Mouse (Mus musculus) ES-E14 (cell line): ENCODE measurements around the gene Phospho1. TPM values are rescaled to one million over a fixed set of nuclear protein-coding genes. Genes with fewer than 3 reads are reported as not detected.

Experiments
- total RNA-seq: library from RNA; depleted of rRNA; stranded (reverse); fragments of 300-350 nt; gene quantifications from 2 replicates; pipeline ENCODE4 v1.2.3, GENCODE M21; 2012; rRNA removed

The Phospho1 gene
- total RNA-seq, 1 experiment = 2.6 TPM

Other genes starting within 250 kb of the Phospho1 start
- 19.9 and 26.1 TPM in 2 replicates for gene Ngfr, start 236.8 kb upstream of the Phospho1 start, total RNA-seq
- 693 and 831 TPM in 2 replicates for gene Phb, start 157.5 kb upstream of the Phospho1 start, total RNA-seq
- 26.9 and 47.0 TPM in 2 replicates for gene Zfp652, start 111.8 kb upstream of the Phospho1 start, total RNA-seq
- 1.5 and 3.0 TPM in 2 replicates for gene B130006D01Rik, start 100.9 kb upstream of the Phospho1 start, total RNA-seq
- 9.0 and 9.2 TPM in 2 replicates for gene Gngt2, start 12.7 kb downstream of the Phospho1 start, total RNA-seq
- gene Abi3, start 18.0 kb downstream of the Phospho1 start, total RNA-seq = 1.3 and 1.8 TPM in 2 replicates
- 1.5 and 2.3 TPM in 2 replicates for gene B4galnt2, start 90.4 kb downstream of the Phospho1 start, total RNA-seq
- gene Igf2bp1, start 181.4 kb downstream of the Phospho1 start, total RNA-seq = 273 and 354 TPM in 2 replicates
- 0.89 and 1.5 TPM in 2 replicates for gene Gip, start 200.0 kb downstream of the Phospho1 start, total RNA-seq
- gene Snf8, start 210.4 kb downstream of the Phospho1 start, total RNA-seq = 51.5 and 79.4 TPM in 2 replicates
- gene Ube2z, start 240.9 kb downstream of the Phospho1 start, total RNA-seq = 42.5 and 75.9 TPM in 2 replicates